Mouse (Mus musculus): ENCODE measurements at regions not wholly inside any gene's neighbourhood (a gene's known extent, or its start where the extent isn't known, plus 50 kb on each side); places are given as distances from the start of the nearest gene placed in this dataset.
"Not testable (repeated sequence)": the region's sequence is repeated elsewhere in the genome, so short reads cannot be mapped to it uniquely, and the experiment has no call there.

GRCm38 (mm10) chr9:9477145-9477544 is 238.2 kb upstream of the Arhgap42 start:
- no peak overlapping the region for H3K27ac ChIP-seq (replicated peaks; ENCODE audit: low read depth, low read length)
- no peaks in the 10 kb centered on the region for H3K4me1 ChIP-seq (ENCODE audit: control insufficient read depth, insufficient read depth, low read length)
- no peak overlapping the region for H3K4me3 ChIP-seq (replicated peaks; ENCODE audit: low read length)
- no peaks in the 10 kb centered on the region for H3K27me3 ChIP-seq (ENCODE audit: control insufficient read depth, insufficient read depth, low read length)
- H3K9me3 ChIP-seq (ENCODE audit: control insufficient read depth, low read length): no peaks in the 10 kb centered on the region
- no peak overlapping the region for H3K4me2 ChIP-seq (replicated peaks; ENCODE audit: low read depth, low read length, severe bottlenecking)
- DNase-seq (ENCODE audit: low spot score): no peak
- ATAC-seq (ENCODE audit: low FRiP score, low read depth): no peak
- no peak for TF ChIP-seq POLR2A (IDR thresholded peaks at IDR 0.05; ENCODE audit: borderline replicate concordance, extremely low read depth, insufficient read depth, insufficient read length)
- H3K36me3 ChIP-seq (ENCODE audit: control insufficient read depth, insufficient read depth, low read length): no peaks in the 10 kb centered on the region
- no peak overlapping the region for H3K9ac ChIP-seq (ENCODE audit: low read depth, low read length, severe bottlenecking)

GRCm38 (mm10) chr9:9475009-9475744 is 236.3 kb upstream of the Arhgap42 start:
- no peaks in the 10 kb centered on the region for H3K9me3 ChIP-seq (ENCODE audit: control insufficient read depth, low read length)
- no peak overlapping the region for H3K4me2 ChIP-seq (replicated peaks; ENCODE audit: low read depth, low read length, severe bottlenecking)
- no peak for DNase-seq (ENCODE audit: low spot score)
- no peaks in the 10 kb centered on the region for H3K4me1 ChIP-seq (ENCODE audit: control insufficient read depth, insufficient read depth, low read length)
- no peak overlapping the region for H3K4me3 ChIP-seq (replicated peaks; ENCODE audit: low read length)
- WGBS: 38% methylated on average over 8 of the region's 8 CpGs
- no peak overlapping the region for H3K27ac ChIP-seq (replicated peaks; ENCODE audit: low read depth, low read length)
- H3K36me3 ChIP-seq (ENCODE audit: control insufficient read depth, insufficient read depth, low read length): no peaks in the 10 kb centered on the region
- no peak overlapping the region for H3K9ac ChIP-seq (ENCODE audit: low read depth, low read length, severe bottlenecking)
- TF ChIP-seq POLR2A (IDR thresholded peaks at IDR 0.05; ENCODE audit: borderline replicate concordance, extremely low read depth, insufficient read depth, insufficient read length): no peak
- H3K27me3 ChIP-seq (ENCODE audit: control insufficient read depth, insufficient read depth, low read length): no peaks in the 10 kb centered on the region
- ATAC-seq (ENCODE audit: low FRiP score, low read depth): no peak

- Histone ChIP-seq H3K4me3 (replicated peaks; ENCODE audit: low read length) (no peak overlapping the region), H3K36me3 (ENCODE audit: control insufficient read depth, insufficient read depth, low read length) (no peaks in the 10 kb centered on the region), H3K4me1 (ENCODE audit: control insufficient read depth, insufficient read depth, low read length) (no peaks in the 10 kb centered on the region), H3K9me3 (ENCODE audit: control insufficient read depth, low read length) (no peaks in the 10 kb centered on the region), H3K27me3 (ENCODE audit: control insufficient read depth, insufficient read depth, low read length) (no peaks in the 10 kb centered on the region), H3K9ac (ENCODE audit: low read depth, low read length, severe bottlenecking) (no peak overlapping the region), H3K4me2 (replicated peaks; ENCODE audit: low read depth, low read length, severe bottlenecking) (no peak overlapping the region), H3K27ac (replicated peaks; ENCODE audit: low read depth, low read length) (no peak overlapping the region)
- DNase-seq (ENCODE audit: low spot score) (no peak), ATAC-seq (ENCODE audit: low FRiP score, low read depth) (no peak)
- 91% methylated on average over 1 of the region's 1 CpGs for WGBS
- no peak for TF ChIP-seq POLR2A (IDR thresholded peaks at IDR 0.05; ENCODE audit: borderline replicate concordance, extremely low read depth, insufficient read depth, insufficient read length)
Observed at GRCm38 (mm10) chr9:9444213-9444612, 205.3 kb upstream of the Arhgap42 start.

- Histone ChIP-seq H3K9ac (ENCODE audit: low read depth, low read length, severe bottlenecking) (no peak overlapping the region), H3K9me3 (ENCODE audit: control insufficient read depth, low read length) (no peaks in the 10 kb centered on the region), H3K4me2 (replicated peaks; ENCODE audit: low read depth, low read length, severe bottlenecking) (no peak overlapping the region), H3K27me3 (ENCODE audit: control insufficient read depth, insufficient read depth, low read length) (no peaks in the 10 kb centered on the region), H3K36me3 (ENCODE audit: control insufficient read depth, insufficient read depth, low read length) (no peaks in the 10 kb centered on the region), H3K27ac (replicated peaks; ENCODE audit: low read depth, low read length) (no peak overlapping the region), H3K4me1 (ENCODE audit: control insufficient read depth, insufficient read depth, low read length) (no peaks in the 10 kb centered on the region), H3K4me3 (replicated peaks; ENCODE audit: low read length) (no peak overlapping the region)
- ATAC-seq (ENCODE audit: low FRiP score, low read depth): no peak
- TF ChIP-seq POLR2A (IDR thresholded peaks at IDR 0.05; ENCODE audit: borderline replicate concordance, extremely low read depth, insufficient read depth, insufficient read length): no peak
- WGBS: 75% methylated on average over 2 of the region's 2 CpGs
- no peak for DNase-seq (ENCODE audit: low spot score)
Observed at GRCm38 (mm10) chr9:9420326-9420725, 181.4 kb upstream of the Arhgap42 start.

GRCm38 (mm10) chr9:9412460-9413181 is 173.7 kb upstream of the Arhgap42 start:
- ATAC-seq (ENCODE audit: low FRiP score, low read depth): no peak
- WGBS: 69% methylated on average over 3 of the region's 3 CpGs
- Histone ChIP-seq H3K27ac (replicated peaks; ENCODE audit: low read depth, low read length) (no peak overlapping the region), H3K4me1 (ENCODE audit: control insufficient read depth, insufficient read depth, low read length) (no peaks in the 10 kb centered on the region), H3K36me3 (ENCODE audit: control insufficient read depth, insufficient read depth, low read length) (no peaks in the 10 kb centered on the region), H3K4me2 (replicated peaks; ENCODE audit: low read depth, low read length, severe bottlenecking) (no peak overlapping the region), H3K9ac (ENCODE audit: low read depth, low read length, severe bottlenecking) (no peak overlapping the region), H3K9me3 (ENCODE audit: control insufficient read depth, low read length) (no peaks in the 10 kb centered on the region), H3K27me3 (ENCODE audit: control insufficient read depth, insufficient read depth, low read length) (no peaks in the 10 kb centered on the region), H3K4me3 (replicated peaks; ENCODE audit: low read length) (no peak overlapping the region)
- TF ChIP-seq POLR2A (IDR thresholded peaks at IDR 0.05; ENCODE audit: borderline replicate concordance, extremely low read depth, insufficient read depth, insufficient read length): no peak
- no peak for DNase-seq (ENCODE audit: low spot score)

GRCm38 (mm10) chr9:9394190-9394589 is 155.3 kb upstream of the Arhgap42 start:
- not testable (repeated sequence) for H3K4me1 ChIP-seq (ENCODE audit: control insufficient read depth, insufficient read depth, low read length); H3K27ac ChIP-seq (replicated peaks; ENCODE audit: low read depth, low read length); H3K4me2 ChIP-seq (replicated peaks; ENCODE audit: low read depth, low read length, severe bottlenecking); H3K9me3 ChIP-seq (ENCODE audit: control insufficient read depth, low read length); H3K4me3 ChIP-seq (replicated peaks; ENCODE audit: low read length); ATAC-seq (ENCODE audit: low FRiP score, low read depth); H3K27me3 ChIP-seq (ENCODE audit: control insufficient read depth, insufficient read depth, low read length); DNase-seq (ENCODE audit: low spot score); H3K9ac ChIP-seq (ENCODE audit: low read depth, low read length, severe bottlenecking); H3K36me3 ChIP-seq (ENCODE audit: control insufficient read depth, insufficient read depth, low read length)
- 91% methylated on average over 4 of the region's 4 CpGs for WGBS
